15 mouse cellular contexts compared by ENCODE assay signal in the genomic region with DNA sequence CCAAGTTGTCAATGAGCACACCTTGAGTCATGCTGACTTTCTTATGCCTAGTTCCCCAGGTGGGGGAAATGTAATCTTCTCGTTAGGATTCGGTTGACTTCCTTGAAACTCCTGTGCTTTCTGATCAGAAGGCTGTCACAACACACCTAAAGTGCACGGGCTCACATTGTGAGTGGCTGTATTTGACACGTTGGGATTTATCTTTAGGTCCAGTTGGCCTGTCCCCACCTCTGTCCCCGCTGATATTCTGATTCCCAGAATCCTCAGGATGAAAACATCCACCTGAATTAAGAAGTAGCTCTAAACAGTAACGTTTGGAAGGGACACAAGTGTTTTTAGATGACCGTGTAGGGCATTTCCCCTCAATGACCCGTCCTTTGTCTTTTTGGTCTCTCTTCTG. TPM values are rescaled to one million over a fixed set of nuclear protein-coding genes. Genes with fewer than 3 reads are reported as not detected.
DNase-seq lines count a peak whose midpoint lies in the region; ATAC-seq and TF ChIP-seq lines count a peak whose summit lies in the region.
"Had no signal": no experiment of that assay in that cellular context is flagged by ENCODE, and none has a peak within 500 bp of the region (broad histone marks: within the 10 kb centered on the region; RNA-seq: fewer than 3 reads in every experiment).

No protein-coding gene starts in this region.

- 74% methylated on average over 8 of the region's 8 CpGs for WGBS in forebrain, embryonic 15.5 days
- WGBS in forebrain, postnatal 0 days, result 78% methylated on average over 8 of the region's 8 CpGs
- 65% methylated on average over 8 of the region's 8 CpGs for WGBS in liver, postnatal 0 days (ENCODE audit: insufficient replicate concordance)

- DNase-seq in forebrain, postnatal 0 days, result no peak
- no peak for DNase-seq in left cerebral cortex, adult 2 months (ENCODE audit: extremely low spot score in 1 of 2, low spot score in 2 of 2)
- DNase-seq in left cerebral cortex, postnatal 4 days, result no peak
- no peak for DNase-seq in liver, postnatal 0 days
- DNase-seq in gastrocnemius, postnatal 4 days (ENCODE audit: low spot score in 2 of 2), result no peak
- DNase-seq in right cerebral cortex, postnatal 14 days, result no peak
- DNase-seq: adrenal gland, postnatal 14 days; cerebellum, adult 11-12 months; embryo, embryonic 11 days; kidney, adult 2 months; lung, postnatal 14 days; thymus, postnatal 36 days had no signal

- no peaks in the 10 kb centered on the region for H3K27me3 ChIP-seq in forebrain, embryonic 15.5 days
- H3K27me3 ChIP-seq in forebrain, postnatal 0 days (ENCODE audit: insufficient read depth, low read length), result no peaks in the 10 kb centered on the region
- H3K27me3 ChIP-seq in liver, postnatal 0 days (ENCODE audit: insufficient read depth, low read length), result no peaks in the 10 kb centered on the region

- TF ChIP-seq CTCF in forebrain, postnatal 0 days (IDR thresholded peaks at IDR 0.05; ENCODE audit: low read depth), result no peak
- no peak for TF ChIP-seq CTCF in left cerebral cortex, adult 2 months (IDR thresholded peaks at IDR 0.05)
- TF ChIP-seq CTCF in cortical plate, adult 2 months (IDR thresholded peaks at IDR 0.05; ENCODE audit: extremely low read depth, insufficient read depth, low read length), result no peak
- no peak for TF ChIP-seq CTCF in liver, postnatal 0 days (IDR thresholded peaks at IDR 0.05; ENCODE audit: low read depth)

- 0 out of 2 replicates have a peak, but pooled peaks cover 7% of the 10 kb centered on the region for H3K9me3 ChIP-seq in forebrain, embryonic 15.5 days
- 0 out of 2 replicates have a peak, but pooled peaks cover 9% of the 10 kb centered on the region for H3K9me3 ChIP-seq in forebrain, postnatal 0 days (ENCODE audit: low read length)
- H3K9me3 ChIP-seq in liver, postnatal 0 days (ENCODE audit: low read length), result no peaks in the 10 kb centered on the region

- H3K9ac ChIP-seq in forebrain, embryonic 15.5 days (replicated peaks), result no peak overlapping the region
- no peak overlapping the region for H3K9ac ChIP-seq in forebrain, postnatal 0 days
- H3K9ac ChIP-seq in liver, postnatal 0 days (replicated peaks), result no peak overlapping the region

- H3K36me3 ChIP-seq in forebrain, embryonic 15.5 days, result 0 out of 2 replicates have a peak, but pooled peaks cover 3% of the 10 kb centered on the region
- H3K36me3 ChIP-seq in forebrain, postnatal 0 days (ENCODE audit: insufficient read depth), result peaks cover 5% of the 10 kb centered on the region; the same call in 1 of the 2 replicates
- H3K36me3 ChIP-seq in liver, postnatal 0 days (replicated peaks; ENCODE audit: insufficient read depth, low read length), result no peaks in the 10 kb centered on the region

- no peak overlapping the region for H3K4me2 ChIP-seq in forebrain, embryonic 15.5 days (replicated peaks)
- no peak overlapping the region for H3K4me2 ChIP-seq in forebrain, postnatal 0 days (ENCODE audit: low read depth)
- H3K4me2 ChIP-seq in liver, postnatal 0 days (ENCODE audit: low read depth, low read length), result peak overlapping the region; percentile 100

- no peak for TF ChIP-seq EP300 in liver, postnatal 0 days (IDR thresholded peaks at IDR 0.05; ENCODE audit: low read depth)

- no peak for TF ChIP-seq POLR2A in cortical plate, adult 2 months (IDR thresholded peaks at IDR 0.05; ENCODE audit: extremely low read depth, insufficient read depth, low read length)

- no peak overlapping the region for H3K27ac ChIP-seq in forebrain, embryonic 15.5 days (replicated peaks)
- H3K27ac ChIP-seq in forebrain, postnatal 0 days (ENCODE audit: low read depth, low read length), result no peak overlapping the region
- no peak overlapping the region; the same call in 1 of the 2 replicates for H3K27ac ChIP-seq in left cerebral cortex, adult 2 months
- no peak overlapping the region for H3K27ac ChIP-seq in cortical plate, adult 2 months (ENCODE audit: insufficient read depth, low read length)
- no peak overlapping the region for H3K27ac ChIP-seq in liver, postnatal 0 days (ENCODE audit: low read depth)
- H3K27ac ChIP-seq: hindbrain, embryonic 10.5 days had no signal

- intact Hi-C loops in left cerebral cortex, adult 2 months (cut with DNase I), result loop anchor here (5.0 kb wide), 1 partner anchor 50 kb away; no protein-coding TSS in a partner anchor
- intact Hi-C loops in left cerebral cortex, postnatal 4 days (cut with DNase I), result no loop called here

- no peak for ATAC-seq in forebrain, embryonic 15.5 days (replicated peaks)
- ATAC-seq in forebrain, postnatal 0 days, result no peak
- no peak for ATAC-seq in liver, postnatal 0 days

- 0 out of 2 replicates have a peak overlapping the region, but pooled peaks have one; percentile 98 for H3K4me3 ChIP-seq in forebrain, embryonic 15.5 days
- H3K4me3 ChIP-seq in forebrain, postnatal 0 days (ENCODE audit: low read depth, low read length), result no peak overlapping the region
- H3K4me3 ChIP-seq in left cerebral cortex, adult 2 months, result peak overlapping the region; percentile 92
- peak overlapping the region; percentile 91; the same call in 1 of the 2 replicates for H3K4me3 ChIP-seq in cortical plate, adult 2 months (ENCODE audit: insufficient read depth, low read length)
- H3K4me3 ChIP-seq in liver, postnatal 0 days (ENCODE audit: low read depth, low read length), result peak overlapping the region; percentile 92; the same call in 1 of the 2 replicates
- H3K4me3 ChIP-seq: hindbrain, embryonic 10.5 days had no signal

- peaks cover 12% of the 10 kb centered on the region for H3K4me1 ChIP-seq in forebrain, embryonic 15.5 days
- no peaks in the 10 kb centered on the region for H3K4me1 ChIP-seq in forebrain, postnatal 0 days (ENCODE audit: insufficient read depth)
- peaks cover 3% of the 10 kb centered on the region; the same call in 1 of the 2 replicates for H3K4me1 ChIP-seq in cortical plate, adult 2 months (ENCODE audit: control insufficient read depth, insufficient read depth, low read length)
- peaks cover 22% of the 10 kb centered on the region for H3K4me1 ChIP-seq in liver, postnatal 0 days (ENCODE audit: insufficient read depth)

RNA-seq across cellular contexts. Expression of gene Lrrc8b, which starts 1.6 kb away (rescaled TPM):
- polyA plus RNA-seq in forebrain, embryonic 15.5 days (2015; fragmentation: Nextera tagmentation; extraction: Ambion mirVana), result 15.5 and 16.0 TPM in 2 replicates
- 57.3 and 64.0 TPM in 2 replicates for total RNA-seq in forebrain, postnatal 0 days (2014; rRNA removed)
- polyA plus RNA-seq in forebrain, postnatal 0 days (2015; fragmentation: Nextera tagmentation; extraction: Ambion mirVana), result 16.5 and 20.8 TPM in 2 replicates
- total RNA-seq in left cerebral cortex, adult 2 months (2021), result 10 to 100 TPM; 90.1 to 90.6 TPM
- total RNA-seq in left cerebral cortex, postnatal 4 days (2021), result 100 to 1,000 TPM; 105 to 108 TPM
- polyA plus RNA-seq in cortical plate, adult 2 months (2012; rRNA removed), result 57.0 and 58.2 TPM in 2 replicates
- polyA plus RNA-seq in liver, postnatal 0 days (2015; fragmentation: Nextera tagmentation; extraction: Ambion mirVana), result 1.1 and 1.4 TPM in 2 replicates
- 10 to 100 TPM; 10.7 TPM for total RNA-seq in gastrocnemius, postnatal 4 days (2021)
